Mouse (Mus musculus) kidney, adult 8-10 months (tissue): ENCODE results near the gene Cxcl16.
A peak's percentile ranks its signal among the peaks of the same experiment; 100 is the strongest.

Experiments used
- DNase-seq, 2 experiments: peaks; one replicate each; pipeline ENCODE4 v3.0.0; 2022

Gene Cxcl16

GRCm38 (mm10) chr11:70409594-70410296, 50.0 kb downstream of the Cxcl16 start, which contains the start of gene Pelp1:
Pelp1 (minus strand) TSS chr11:70410031.
- peak; percentile 74 to 78 for DNase-seq
